Mouse (Mus musculus) CH12.LX (cell line): ENCODE measurements around the gene Kcnj6.

ENCODE experiments used
- CHD2 ChIP-seq: IDR thresholded peaks from 2 replicates; pipeline ENCODE4 v1.6.1; 2011; ENCODE audit warnings: low read length, improper control_type of control experiment
- CTCF ChIP-seq, 2 experiments: IDR thresholded peaks in 1 of 2; conservative IDR thresholded peaks in 1 of 2; 2 replicates each; pipeline ENCODE4 v1.5.1; 2011 to 2012; ENCODE audit warnings: low read depth in 2 of 2, low read length in 2 of 2, improper control_type of control experiment in 1 of 2, inconsistent platforms in 1 of 2, mild to moderate bottlenecking in 1 of 2, moderate library complexity in 1 of 2
- E2F4 ChIP-seq: IDR thresholded peaks from 2 replicates; pipeline ENCODE4 v1.6.1; 2011; ENCODE audit warnings: low read depth, low read length, improper control_type of control experiment; ENCODE audit not compliant: insufficient replicate concordance
- JUN ChIP-seq: IDR thresholded peaks from 2 replicates; pipeline ENCODE4 v1.6.1; 2011; ENCODE audit warnings: low read depth, mild to moderate bottlenecking, low read length, improper control_type of control experiment, moderate library complexity; ENCODE audit not compliant: insufficient read depth
- MAZ ChIP-seq: IDR thresholded peaks from 2 replicates; pipeline ENCODE4 v1.6.1; 2012; ENCODE audit warnings: low read depth, mild to moderate bottlenecking, inconsistent platforms, low read length, improper control_type of control experiment, moderate library complexity
- POLR2A ChIP-seq: IDR thresholded peaks from 2 replicates; pipeline ENCODE4 v1.6.1; 2011; ENCODE audit warnings: low read depth, mild to moderate bottlenecking, improper control_type of control experiment, low read length
- POLR2AphosphoS2 ChIP-seq: IDR thresholded peaks from 2 replicates; pipeline ENCODE4 v1.6.1; 2011; ENCODE audit warnings: low read depth, low read length, improper control_type of control experiment
- RAD21 ChIP-seq: IDR thresholded peaks from 2 replicates; pipeline ENCODE4 v1.6.1; 2011; ENCODE audit warnings: low read depth, mild to moderate bottlenecking, low read length, improper control_type of control experiment, moderate library complexity
- RCOR1 ChIP-seq: conservative IDR thresholded peaks from 2 replicates; pipeline ENCODE4 v1.6.1; 2012; ENCODE audit warnings: low read depth, mild to moderate bottlenecking, inconsistent platforms, low read length, improper control_type of control experiment
- TCF12 ChIP-seq: IDR thresholded peaks from 2 replicates; pipeline ENCODE4 v1.6.1; 2014; ENCODE audit warnings: low read depth, mild to moderate bottlenecking, inconsistent platforms, low read length, improper control_type of control experiment
- USF2 ChIP-seq: conservative IDR thresholded peaks from 2 replicates; pipeline ENCODE4 v1.6.1; 2011; ENCODE audit warnings: low read depth, low read length, improper control_type of control experiment

- TF ChIP-seq CTCF (conservative IDR thresholded peaks at IDR 0.05 in 1 of 2, IDR thresholded peaks at IDR 0.05 in 1 of 2; ENCODE audit: low read depth in 2 of 2, low read length in 2 of 2) (no peak), MAZ (no peak), E2F4 (no peak), POLR2A (no peak), POLR2AphosphoS2 (no peak), JUN (no peak), RCOR1 (no peak), CHD2 (no peak), USF2 (no peak), RAD21 (no peak), TCF12 (no peak)
Observed at GRCm38 (mm10) chr16:94995542-94996131, 1.9 kb downstream of the Kcnj6 start.
